Mouse (Mus musculus): ENCODE measurements around the gene Exoc1. TPM values are rescaled to one million over a fixed set of nuclear protein-coding genes. Genes with fewer than 3 reads are reported as not detected.

Gene Exoc1
- polyA plus RNA-seq, 1 experiment: 92.7 TPM

GRCm38 (mm10) chr5:76589311-76589710, 60.2 kb downstream of the Exoc1 start:
- TF ChIP-seq POLR2A (IDR thresholded peaks at IDR 0.05; ENCODE audit: extremely low read depth, insufficient read depth, low read length) (no peak), CTCF (IDR thresholded peaks at IDR 0.05; ENCODE audit: extremely low read depth, insufficient read depth, low read length) (no peak)
- Histone ChIP-seq H3K4me1 (ENCODE audit: control insufficient read depth, insufficient read depth, low read length) (no peaks in the 10 kb centered on the region), H3K4me3 (ENCODE audit: insufficient read depth, low read length) (peak overlapping the region; percentile 86), H3K27ac (ENCODE audit: insufficient read depth, low read length) (peak overlapping the region; percentile 59; the same call in 1 of the 2 replicates)

DNA sequence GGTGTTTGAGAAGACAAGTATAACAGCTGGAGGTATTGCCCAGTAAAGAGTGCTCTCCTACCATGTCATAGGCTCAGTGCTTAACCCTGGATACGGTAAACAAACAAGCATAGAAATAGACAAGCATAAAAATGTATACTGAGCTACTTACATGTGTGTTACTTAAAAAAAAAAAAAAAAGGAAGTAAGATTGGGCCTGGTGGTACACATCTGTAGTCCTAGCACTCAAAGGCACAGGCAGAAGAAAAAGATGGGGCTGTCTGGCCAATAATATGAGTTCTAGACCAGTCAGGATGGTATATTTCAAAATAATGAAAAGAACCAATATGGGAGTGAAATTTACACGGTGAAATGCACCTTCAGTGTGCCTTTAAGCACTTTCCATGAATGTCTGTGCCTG, 60.9 kb downstream of the Exoc1 start:
- no peak for TF ChIP-seq CTCF (IDR thresholded peaks at IDR 0.05; ENCODE audit: extremely low read depth, insufficient read depth, low read length)
- no peak for TF ChIP-seq POLR2A (IDR thresholded peaks at IDR 0.05; ENCODE audit: extremely low read depth, insufficient read depth, low read length)
- H3K4me1 ChIP-seq (ENCODE audit: control insufficient read depth, insufficient read depth, low read length): no peaks in the 10 kb centered on the region
- H3K4me3 ChIP-seq (ENCODE audit: insufficient read depth, low read length): no peak overlapping the region; the same call in 1 of the 2 replicates
- H3K27ac ChIP-seq (ENCODE audit: insufficient read depth, low read length): no peak overlapping the region

DNA sequence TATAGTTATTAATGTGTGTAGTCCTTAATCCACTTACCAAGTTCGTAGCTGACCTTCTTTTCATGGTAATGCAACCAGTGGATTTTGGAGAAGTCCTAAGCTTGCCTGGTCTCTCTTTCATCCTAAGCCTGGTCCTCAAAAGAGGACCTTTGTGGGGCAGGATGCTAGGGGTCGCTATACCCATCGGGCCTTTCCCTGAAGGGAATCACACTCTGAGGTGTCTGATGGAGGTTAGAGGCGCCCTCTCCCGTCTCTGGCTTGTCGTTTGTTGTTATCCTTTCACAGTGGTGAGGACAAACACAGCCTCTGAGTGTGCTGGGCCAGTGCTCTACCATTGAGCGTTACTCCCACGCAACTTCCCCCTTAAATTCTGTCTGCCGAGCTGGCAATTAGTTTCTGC, 62.8 kb downstream of the Exoc1 start:
- Histone ChIP-seq H3K4me1 (ENCODE audit: control insufficient read depth, insufficient read depth, low read length) (no peaks in the 10 kb centered on the region), H3K27ac (ENCODE audit: insufficient read depth, low read length) (no peak overlapping the region)

GRCm38 (mm10) chr5:76609702-76610370, 80.7 kb downstream of the Exoc1 start:
- Histone ChIP-seq H3K4me1 (ENCODE audit: control insufficient read depth, insufficient read depth, low read length) (no peaks in the 10 kb centered on the region), H3K27ac (ENCODE audit: insufficient read depth, low read length) (no peak overlapping the region), H3K4me3 (ENCODE audit: insufficient read depth, low read length) (no peak overlapping the region)
- no peak for TF ChIP-seq CTCF (IDR thresholded peaks at IDR 0.05; ENCODE audit: extremely low read depth, insufficient read depth, low read length)
- no peak for TF ChIP-seq POLR2A (IDR thresholded peaks at IDR 0.05; ENCODE audit: extremely low read depth, insufficient read depth, low read length)

More for the DNA sequence above, 62.8 kb downstream of the Exoc1 start:
- TF ChIP-seq CTCF (IDR thresholded peaks at IDR 0.05; ENCODE audit: extremely low read depth, insufficient read depth, low read length) (no peak), POLR2A (IDR thresholded peaks at IDR 0.05; ENCODE audit: extremely low read depth, insufficient read depth, low read length) (no peak)
- H3K4me3 ChIP-seq (ENCODE audit: insufficient read depth, low read length): no peak overlapping the region

GRCm38 (mm10) chr5:76612867-76613499, 83.9 kb downstream of the Exoc1 start:
- H3K4me1 ChIP-seq (ENCODE audit: control insufficient read depth, insufficient read depth, low read length): no peaks in the 10 kb centered on the region
- H3K27ac ChIP-seq (ENCODE audit: insufficient read depth, low read length): no peak overlapping the region
- TF ChIP-seq POLR2A (IDR thresholded peaks at IDR 0.05; ENCODE audit: extremely low read depth, insufficient read depth, low read length): no peak
- no peak for TF ChIP-seq CTCF (IDR thresholded peaks at IDR 0.05; ENCODE audit: extremely low read depth, insufficient read depth, low read length)
- no peak overlapping the region for H3K4me3 ChIP-seq (ENCODE audit: insufficient read depth, low read length)

GRCm38 (mm10) chr5:76615276-76615675, 86.2 kb downstream of the Exoc1 start:
- no peak overlapping the region for H3K27ac ChIP-seq (ENCODE audit: insufficient read depth, low read length)
- H3K4me3 ChIP-seq (ENCODE audit: insufficient read depth, low read length): no peak overlapping the region
- TF ChIP-seq CTCF (IDR thresholded peaks at IDR 0.05; ENCODE audit: extremely low read depth, insufficient read depth, low read length): no peak
- no peak for TF ChIP-seq POLR2A (IDR thresholded peaks at IDR 0.05; ENCODE audit: extremely low read depth, insufficient read depth, low read length)
- no peaks in the 10 kb centered on the region for H3K4me1 ChIP-seq (ENCODE audit: control insufficient read depth, insufficient read depth, low read length)

DNA sequence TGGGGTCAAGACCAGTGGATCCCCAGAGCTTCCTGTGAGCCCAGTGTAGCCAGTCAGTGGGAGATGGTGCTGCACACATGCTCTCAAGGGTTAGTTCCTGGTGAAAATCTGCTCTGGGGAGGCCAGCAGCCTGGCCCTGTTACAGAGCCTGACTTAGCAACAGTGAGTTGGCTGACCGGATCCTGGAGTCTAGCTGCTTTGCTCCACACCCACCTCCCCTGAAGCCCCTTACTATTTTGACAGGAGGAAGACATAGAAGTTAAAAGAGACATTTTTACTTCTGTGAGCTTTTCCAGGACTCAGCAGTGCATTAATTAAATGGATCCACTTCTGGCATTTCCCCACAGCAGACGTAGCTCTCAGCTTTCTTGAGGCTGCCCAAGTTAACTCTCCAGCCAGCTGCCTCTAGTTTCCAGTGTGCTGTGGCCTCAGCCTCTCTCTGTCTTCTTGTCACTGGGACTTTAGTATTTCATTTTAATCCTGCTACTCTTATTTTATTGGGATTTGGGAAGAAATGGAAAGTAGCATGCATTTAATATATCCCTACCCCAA, 87.2 kb downstream of the Exoc1 start:
- TF ChIP-seq CTCF (IDR thresholded peaks at IDR 0.05; ENCODE audit: extremely low read depth, insufficient read depth, low read length) (no peak), POLR2A (IDR thresholded peaks at IDR 0.05; ENCODE audit: extremely low read depth, insufficient read depth, low read length) (no peak)
- H3K27ac ChIP-seq (ENCODE audit: insufficient read depth, low read length): no peak overlapping the region
- H3K4me1 ChIP-seq (ENCODE audit: control insufficient read depth, insufficient read depth, low read length): no peaks in the 10 kb centered on the region
- no peak overlapping the region for H3K4me3 ChIP-seq (ENCODE audit: insufficient read depth, low read length)

DNA sequence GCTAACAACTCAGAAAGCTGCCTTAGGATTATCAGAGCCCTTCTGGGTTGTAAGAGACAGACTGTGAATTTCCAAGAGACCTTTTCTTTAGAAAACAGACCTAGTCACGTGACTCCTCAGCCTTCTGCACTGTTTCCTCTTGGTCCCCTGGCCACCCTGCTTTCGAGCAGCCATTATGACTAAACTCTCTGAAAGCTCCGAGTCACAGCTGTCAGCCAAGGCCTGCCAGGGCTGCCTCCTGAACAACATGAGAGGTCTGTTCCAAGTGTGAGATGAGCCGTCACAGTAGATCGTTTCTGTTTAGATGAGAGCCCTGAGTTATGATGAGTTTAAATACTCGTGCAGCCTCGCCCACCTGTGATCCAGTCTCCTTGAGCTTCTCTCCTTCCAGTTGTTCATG, 89.6 kb downstream of the Exoc1 start:
- Histone ChIP-seq H3K27ac (ENCODE audit: insufficient read depth, low read length) (no peak overlapping the region), H3K4me1 (ENCODE audit: control insufficient read depth, insufficient read depth, low read length) (no peaks in the 10 kb centered on the region), H3K4me3 (ENCODE audit: insufficient read depth, low read length) (no peak overlapping the region)
- TF ChIP-seq CTCF (IDR thresholded peaks at IDR 0.05; ENCODE audit: extremely low read depth, insufficient read depth, low read length): no peak
- no peak for TF ChIP-seq POLR2A (IDR thresholded peaks at IDR 0.05; ENCODE audit: extremely low read depth, insufficient read depth, low read length)

Other genes with a start within 250 kb of the Exoc1 start
- gene Clock, start 224.5 kb upstream of the Exoc1 start, polyA plus RNA-seq (2012; rRNA removed): 23.6 and 23.8 TPM in 2 replicates
- not detected in 2 replicates for gene Pdcl2, start 198.2 kb upstream of the Exoc1 start, polyA plus RNA-seq (2012; rRNA removed)
- not detected in 2 replicates for gene Nmu, start 165.5 kb upstream of the Exoc1 start, polyA plus RNA-seq (2012; rRNA removed)
- 0.44 and 0.47 TPM in 2 replicates for gene Gm7271, start 45.3 kb upstream of the Exoc1 start, polyA plus RNA-seq (2012; rRNA removed)
- gene Cep135, start 59.4 kb downstream of the Exoc1 start, polyA plus RNA-seq (2012; rRNA removed): 5.8 and 6.7 TPM in 2 replicates
- 26.5 and 30.0 TPM in 2 replicates for gene C530008M17Rik, start 127.2 kb downstream of the Exoc1 start, polyA plus RNA-seq (2012; rRNA removed)

All from cortical plate, adult 2 months (tissue).